Mouse (Mus musculus) heart, postnatal 0 days (tissue): ENCODE data around the gene Tbrg4. TPM values are rescaled to one million over a fixed set of nuclear protein-coding genes. Genes with fewer than 3 reads are reported as not detected.
A peak's percentile ranks its signal among the peaks of the same experiment; 100 is the strongest.

ENCODE experiments used
- ATAC-seq: fragments of 200-750 bp; cut with Nextera tagmentation; 2 replicates; pipeline ENCODE4 v1.8.0; 2017; ENCODE audit warnings: low read depth, moderate number of reproducible peaks, moderate library complexity; ENCODE audit not compliant: insufficient read depth
- DNase-seq: peaks from one replicate; pipeline ENCODE4 v3.0.0-alpha.2; 2016; ENCODE audit warnings: low spot score
- H3K27ac ChIP-seq: fragments of 300-500 bp; sonication (generic); 2 replicates; pipeline ENCODE4 v1.5.1; 2014; ENCODE audit warnings: low read depth, mild to moderate bottlenecking
- H3K27me3 ChIP-seq: fragments of 300-500 bp; sonication (generic); 2 replicates; pipeline ENCODE4 v1.6.1; 2014; ENCODE audit warnings: low read length, mixed read lengths; ENCODE audit not compliant: control insufficient read depth, insufficient read depth
- H3K36me3 ChIP-seq: fragments of 300-500 bp; sonication (generic); replicated peaks from 2 replicates; pipeline ENCODE4 v1.6.1; 2014; ENCODE audit warnings: low read length, mixed read lengths; ENCODE audit not compliant: control insufficient read depth, insufficient read depth
- H3K4me1 ChIP-seq: fragments of 300-500 bp; sonication (generic); 2 replicates; pipeline ENCODE4 v1.6.1; 2014; ENCODE audit warnings: antibody characterized with exemption; ENCODE audit not compliant: control insufficient read depth, insufficient read depth
- H3K4me2 ChIP-seq: fragments of 300-500 bp; sonication (generic); 2 replicates; pipeline ENCODE4 v1.6.1; 2014; ENCODE audit warnings: low read depth, mild to moderate bottlenecking, low read length, moderate library complexity
- H3K4me3 ChIP-seq: fragments of 300-500 bp; sonication (generic); 2 replicates; pipeline ENCODE4 v1.5.1; 2014; ENCODE audit warnings: low read depth, low read length
- H3K9ac ChIP-seq: fragments of 300-500 bp; sonication (generic); replicated peaks from 2 replicates; pipeline ENCODE4 v1.6.1; 2014; ENCODE audit warnings: low read depth, low read length, mixed read lengths
- H3K9me3 ChIP-seq: fragments of 300-500 bp; sonication (generic); replicated peaks from 2 replicates; pipeline ENCODE4 v1.6.1; 2016; ENCODE audit warnings: low read length; ENCODE audit not compliant: control insufficient read depth
- CTCF ChIP-seq: IDR thresholded peaks from 2 replicates; pipeline ENCODE4 v1.5.1; 2016; ENCODE audit warnings: antibody characterized with exemption, control low read depth, low read depth
- EP300 ChIP-seq: IDR thresholded peaks from 2 replicates; pipeline ENCODE4 v1.6.1; 2016; ENCODE audit warnings: antibody characterized with exemption, low read depth
- WGBS: fragments of 180-500 bp; shearing (Covaris S2); extraction: QIAGEN DNeasy Blood & Tissue Kit; methylation state at CpG from one replicate; pipeline ENCODE4 v1.1.7; 2014; 5-methylcytosine and 5-hydroxymethylcytosine counted together
- polyA plus RNA-seq: library from polyadenylated mRNA; unstranded; fragments of >200 nt; fragmentation: Nextera tagmentation; extraction: Ambion mirVana; gene quantifications from 2 replicates; pipeline ENCODE4 v1.2.1, GENCODE M21; 2015
- total RNA-seq: library from RNA; depleted of rRNA; stranded (reverse); fragments of >200 nt; gene quantifications from 2 replicates; pipeline ENCODE4 v1.2.3, GENCODE M21; 2014; ENCODE audit warnings: low replicate concordance

Gene Tbrg4
- total and polyA plus RNA-seq, 2 experiments from 2014 or later: 62.5 to 65.8 TPM

- Histone ChIP-seq H3K27ac (no peak overlapping the region), H3K36me3 (peaks cover 2% of the 10 kb centered on the region; the same call in 1 of the 2 replicates), H3K9me3 (no peaks in the 10 kb centered on the region), H3K4me2 (no peak overlapping the region), H3K4me3 (no peak overlapping the region), H3K27me3 (no peaks in the 10 kb centered on the region), H3K4me1 (peaks cover 14% of the 10 kb centered on the region), H3K9ac (no peak overlapping the region)
- DNase-seq: no peak
- no peak for ATAC-seq
- TF ChIP-seq EP300 (no peak), CTCF (peak; percentile 51)
Observed at GRCm38 (mm10) chr11:6629655-6630054, 3.8 kb upstream of the Tbrg4 start.

GRCm38 (mm10) chr11:6628568-6628967 is 2.7 kb upstream of the Tbrg4 start:
- Histone ChIP-seq H3K27ac (no peak overlapping the region), H3K4me2 (no peak overlapping the region), H3K4me1 (peaks cover 24% of the 10 kb centered on the region), H3K4me3 (no peak overlapping the region), H3K9me3 (no peaks in the 10 kb centered on the region), H3K9ac (no peak overlapping the region), H3K36me3 (peaks cover 13% of the 10 kb centered on the region), H3K27me3 (no peaks in the 10 kb centered on the region)
- WGBS: 22% methylated on average over 4 of the region's 4 CpGs
- DNase-seq (peak; percentile 44), ATAC-seq (no peak)
- TF ChIP-seq CTCF (peak; percentile 58), EP300 (no peak)

- Histone ChIP-seq H3K9me3 (no peaks in the 10 kb centered on the region), H3K4me3 (no peak overlapping the region), H3K9ac (no peak overlapping the region), H3K4me1 (peaks cover 24% of the 10 kb centered on the region), H3K4me2 (no peak overlapping the region), H3K36me3 (peaks cover 21% of the 10 kb centered on the region), H3K27ac (peak overlapping the region; percentile 26; the same call in 1 of the 2 replicates), H3K27me3 (no peaks in the 10 kb centered on the region)
- TF ChIP-seq EP300: no peak
- TF ChIP-seq CTCF: no peak
- 71% methylated on average over 4 of the region's 4 CpGs for WGBS
- DNase-seq: no peak
- no peak for ATAC-seq
Observed at GRCm38 (mm10) chr11:6627731-6628130, 1.9 kb upstream of the Tbrg4 start.

- peaks cover 24% of the 10 kb centered on the region for H3K4me1 ChIP-seq
- peak overlapping the region; percentile 84 for H3K9ac ChIP-seq
- H3K4me2 ChIP-seq: peak overlapping the region; percentile 91
- H3K4me3 ChIP-seq: peak overlapping the region; percentile 84
- WGBS: 11% methylated on average over 16 of the region's 16 CpGs
- no peaks in the 10 kb centered on the region for H3K27me3 ChIP-seq
- no peaks in the 10 kb centered on the region for H3K9me3 ChIP-seq
- peak overlapping the region; percentile 96 for H3K27ac ChIP-seq
- TF ChIP-seq CTCF: no peak
- TF ChIP-seq EP300: no peak
- H3K36me3 ChIP-seq: peaks cover 35% of the 10 kb centered on the region
- no peak for ATAC-seq
- no peak for DNase-seq
Observed at GRCm38 (mm10) chr11:6626388-6626772, 513 bp upstream of the Tbrg4 start.

GRCm38 (mm10) chr11:6624619-6625382 is 1.1 kb downstream of the Tbrg4 start:
- Histone ChIP-seq H3K4me3 (peak overlapping the region; percentile 84), H3K36me3 (peaks cover 51% of the 10 kb centered on the region), H3K4me1 (peaks cover 24% of the 10 kb centered on the region), H3K27me3 (no peaks in the 10 kb centered on the region), H3K4me2 (peak overlapping the region; percentile 91), H3K9ac (peak overlapping the region; percentile 84), H3K27ac (peak overlapping the region; percentile 30; the same call in 1 of the 2 replicates), H3K9me3 (no peaks in the 10 kb centered on the region)
- 34% methylated on average over 14 of the region's 14 CpGs for WGBS
- DNase-seq: peak; percentile 20
- ATAC-seq: no peak
- TF ChIP-seq CTCF (no peak), EP300 (no peak)

GRCm38 (mm10) chr11:6623704-6624103 is 2.2 kb downstream of the Tbrg4 start:
- no peak for ATAC-seq
- Histone ChIP-seq H3K36me3 (peaks cover 62% of the 10 kb centered on the region), H3K9ac (no peak overlapping the region), H3K4me2 (peak overlapping the region; percentile 91), H3K4me1 (peaks cover 24% of the 10 kb centered on the region), H3K27me3 (no peaks in the 10 kb centered on the region), H3K9me3 (no peaks in the 10 kb centered on the region), H3K27ac (no peak overlapping the region), H3K4me3 (peak overlapping the region; percentile 84)
- no peak for DNase-seq
- WGBS: 75% methylated on average over 10 of the region's 10 CpGs
- TF ChIP-seq CTCF: no peak
- no peak for TF ChIP-seq EP300
